Mouse (Mus musculus): ENCODE data around the gene Lix1l. TPM values are rescaled to one million over a fixed set of nuclear protein-coding genes. Genes with fewer than 3 reads are reported as not detected.

Gene Lix1l
- 54.6 and 65.6 TPM in 2 replicates for polyA plus RNA-seq (2012; rRNA removed)

GRCm38 (mm10) chr3:96600639-96601250 lies at the start of gene Lix1l:
TSS of gene Lix1l (plus strand) at chr3:96601149.

GRCm38 (mm10) chr3:96557694-96558093 lies 43.3 kb upstream of the Lix1l start, which contains the start of gene Txnip:
TSS of gene Txnip (plus strand) at chr3:96557957.

GRCm38 (mm10) chr3:96576690-96577541 lies 24.0 kb upstream of the Lix1l start, which contains the start of gene Gm16253:
TSS of gene Gm16253 (plus strand) at chr3:96576984.

GRCm38 (mm10) chr3:96593790-96594560 lies 7.0 kb upstream of the Lix1l start, which contains the start of gene Polr3gl:
TSS of gene Polr3gl (minus strand) at chr3:96594181.

GRCm38 (mm10) chr3:96596228-96596707 lies 4.7 kb upstream of the Lix1l start, which contains the start of gene Ankrd34a:
TSS of gene Ankrd34a (plus strand) at chr3:96596636.

GRCm38 (mm10) chr3:96629729-96630600 lies 29.0 kb downstream of the Lix1l start, which contains the start of gene Rbm8a:
TSS of gene Rbm8a (plus strand) at chr3:96629933.

GRCm38 (mm10) chr3:96634928-96635879 lies 34.3 kb downstream of the Lix1l start, which contains the start of the genes Pex11b and Gm42957:
TSS of gene Pex11b (plus strand) at chr3:96635376.
TSS of gene Gm42957 (plus strand) at chr3:96635474.

GRCm38 (mm10) chr3:96645018-96645649 lies 44.2 kb downstream of the Lix1l start, which contains the start of gene Itga10:
TSS of gene Itga10 (plus strand) at chr3:96645584.

GRCm38 (mm10) chr3:96669727-96670468 lies 68.9 kb downstream of the Lix1l start, which contains the start of gene Ankrd35:
TSS of gene Ankrd35 (plus strand) at chr3:96670131.

Other genes with a start within 250 kb of the Lix1l start
- gene BC107364, start 148.8 kb upstream of the Lix1l start, polyA plus RNA-seq (2012; rRNA removed): 0.15 TPM in 1 of 2 replicates, not detected in the other
- gene Hfe2, start 76.0 kb upstream of the Lix1l start, polyA plus RNA-seq (2012; rRNA removed): 0.40 and 3.0 TPM in 2 replicates
- gene Txnip, start 43.2 kb upstream of the Lix1l start, polyA plus RNA-seq (2012; rRNA removed): 73.6 and 91.3 TPM in 2 replicates
- 0.14 TPM in 1 of 2 replicates, not detected in the other for gene Gm16253, start 24.2 kb upstream of the Lix1l start, polyA plus RNA-seq (2012; rRNA removed)
- 50.0 and 107 TPM in 2 replicates for gene Polr3gl, start 7.0 kb upstream of the Lix1l start, polyA plus RNA-seq (2012; rRNA removed)
- gene Ankrd34a, start 4.5 kb upstream of the Lix1l start, polyA plus RNA-seq (2012; rRNA removed): 0.90 and 1.5 TPM in 2 replicates
- 100 and 226 TPM in 2 replicates for gene Rbm8a, start 28.8 kb downstream of the Lix1l start, polyA plus RNA-seq (2012; rRNA removed)
- gene Pex11b, start 34.2 kb downstream of the Lix1l start, polyA plus RNA-seq (2012; rRNA removed): 31.8 and 42.4 TPM in 2 replicates
- gene Gm42957, start 34.3 kb downstream of the Lix1l start, polyA plus RNA-seq (2012; rRNA removed): 0.16 and 0.18 TPM in 2 replicates
- gene Itga10, start 44.4 kb downstream of the Lix1l start, polyA plus RNA-seq (2012; rRNA removed): 4.2 and 5.3 TPM in 2 replicates
- 0.38 and 0.61 TPM in 2 replicates for gene Ankrd35, start 69.0 kb downstream of the Lix1l start, polyA plus RNA-seq (2012; rRNA removed)
- gene Pias3, start 95.2 kb downstream of the Lix1l start, polyA plus RNA-seq (2012; rRNA removed): 43.0 and 57.1 TPM in 2 replicates
- 7.9 and 10.1 TPM in 2 replicates for gene Nudt17, start 107.4 kb downstream of the Lix1l start, polyA plus RNA-seq (2012; rRNA removed)
- 49.4 and 49.7 TPM in 2 replicates for gene Polr3c, start 126.5 kb downstream of the Lix1l start, polyA plus RNA-seq (2012; rRNA removed)
- 24.5 and 40.5 TPM in 2 replicates for gene Rnf115, start 126.5 kb downstream of the Lix1l start, polyA plus RNA-seq (2012; rRNA removed)
- gene Pdzk1, start 228.1 kb downstream of the Lix1l start, polyA plus RNA-seq (2012; rRNA removed): 0.42 and 1.2 TPM in 2 replicates
- gene Cd160, start 228.2 kb downstream of the Lix1l start, polyA plus RNA-seq (2012; rRNA removed): not detected in 2 replicates